Mouse (Mus musculus): ENCODE data around the gene Slc39a13. TPM values are rescaled to one million over a fixed set of nuclear protein-coding genes. Genes with fewer than 3 reads are reported as not detected.
"Not testable (repeated sequence)": the region's sequence is repeated elsewhere in the genome, so short reads cannot be mapped to it uniquely, and the experiment has no call there.

Slc39a13 gene
- polyA plus RNA-seq, 1 experiment from 2014 or later: 148 TPM

DNA sequence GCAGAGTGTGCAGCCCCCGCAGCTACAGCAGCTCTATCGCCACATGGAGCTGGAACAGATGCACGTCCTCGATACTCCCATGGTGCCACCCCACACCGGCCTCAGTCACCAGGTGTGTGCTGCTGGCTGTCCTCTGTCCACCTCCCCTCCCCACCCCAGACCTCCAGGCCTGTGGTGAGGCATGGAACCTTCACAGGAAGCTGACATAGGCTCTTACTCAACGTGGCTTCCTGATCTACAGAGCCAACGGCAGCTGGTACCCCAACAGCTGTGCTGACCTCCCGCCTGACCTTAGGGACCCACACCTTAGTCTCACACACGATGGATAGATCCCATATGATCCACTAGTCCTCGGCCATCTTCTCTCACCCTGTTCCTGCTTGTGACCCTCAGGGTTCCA is 43.1 kb upstream of the Slc39a13 start:
- CTCF ChIA-PET: interaction anchor here (2.1 to 2.7 kb wide), 3 partner anchors 10 to 52 kb away, joined by 7 to 8 read pairs (median 7); partner anchors contain the start of gene Slc39a13
- no peak for TF ChIP-seq CTCF (IDR thresholded peaks at IDR 0.05)
- POLR2A ChIA-PET: interaction anchor here (0.6 kb wide), 1 partner anchor 127 kb away, joined by 4 read pairs; no protein-coding TSS in a partner anchor

GRCm38 (mm10) chr2:91112491-91112890 is 42.3 kb upstream of the Slc39a13 start:
- H3K27me3 ChIP-seq: no peaks in the 10 kb centered on the region
- no peak for TF ChIP-seq CTCF (IDR thresholded peaks at IDR 0.05)
- CTCF ChIA-PET: interaction anchor here (2.1 kb wide), 1 partner anchor 42 kb away, joined by 7 read pairs; the partner anchor contains the start of gene Slc39a13
- POLR2A ChIA-PET: interaction anchor here (0.8 to 1.1 kb wide), 2 partner anchors 125 to 371 kb away, joined by 3 read pairs; no protein-coding TSS in a partner anchor
- DNase-seq (ENCODE audit: low read depth, low spot score): no peak
- in situ Hi-C loops (cut with MboI; ENCODE audit: low pct_unique_long_range_greater_than_20kb): loop anchor here (5.0 to 10.0 kb wide), 2 partner anchors 105 to 372 kb away; no protein-coding TSS in a partner anchor
- peak; percentile 67 for ATAC-seq

More for the DNA sequence above, 43.1 kb upstream of the Slc39a13 start:
- DNase-seq (ENCODE audit: low read depth, low spot score): no peak
- in situ Hi-C loops (cut with MboI; ENCODE audit: low pct_unique_long_range_greater_than_20kb): loop anchor here (5.0 to 10.0 kb wide), 2 partner anchors 104 to 371 kb away; no protein-coding TSS in a partner anchor
- H3K27me3 ChIP-seq: no peaks in the 10 kb centered on the region
- no peak for ATAC-seq

DNA sequence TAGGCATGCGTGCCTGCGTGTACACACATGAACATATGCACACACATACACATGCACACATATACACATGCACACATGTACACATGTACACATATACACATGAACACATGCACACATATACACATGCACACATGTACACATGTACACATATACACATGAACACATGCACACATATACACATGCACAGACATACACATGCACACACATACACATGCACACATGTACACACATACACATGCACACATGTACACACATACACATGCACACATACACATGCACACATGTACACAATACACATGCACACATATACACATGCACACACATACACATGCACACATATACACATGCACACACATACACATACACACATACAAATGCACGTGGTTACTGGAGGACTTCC is 41.6 kb upstream of the Slc39a13 start:
- ChIA-PET POLR2A (interaction anchor here (1.1 kb wide), 1 partner anchor 126 kb away, joined by 3 read pairs; no protein-coding TSS in a partner anchor), CTCF (interaction anchor here (1.0 to 2.1 kb wide), 2 partner anchors 12 to 41 kb away, joined by 3 to 7 read pairs; partner anchors contain the start of gene Slc39a13)
- in situ Hi-C loops (cut with MboI; ENCODE audit: low pct_unique_long_range_greater_than_20kb): loop anchor here (5.0 to 10.0 kb wide), 2 partner anchors 105 to 373 kb away; no protein-coding TSS in a partner anchor
- H3K27me3 ChIP-seq; DNase-seq (ENCODE audit: low read depth, low spot score); ATAC-seq: not testable (repeated sequence)

GRCm38 (mm10) chr2:91110429-91110828 is 40.2 kb upstream of the Slc39a13 start:
- no peak for DNase-seq (ENCODE audit: low read depth, low spot score)

DNA sequence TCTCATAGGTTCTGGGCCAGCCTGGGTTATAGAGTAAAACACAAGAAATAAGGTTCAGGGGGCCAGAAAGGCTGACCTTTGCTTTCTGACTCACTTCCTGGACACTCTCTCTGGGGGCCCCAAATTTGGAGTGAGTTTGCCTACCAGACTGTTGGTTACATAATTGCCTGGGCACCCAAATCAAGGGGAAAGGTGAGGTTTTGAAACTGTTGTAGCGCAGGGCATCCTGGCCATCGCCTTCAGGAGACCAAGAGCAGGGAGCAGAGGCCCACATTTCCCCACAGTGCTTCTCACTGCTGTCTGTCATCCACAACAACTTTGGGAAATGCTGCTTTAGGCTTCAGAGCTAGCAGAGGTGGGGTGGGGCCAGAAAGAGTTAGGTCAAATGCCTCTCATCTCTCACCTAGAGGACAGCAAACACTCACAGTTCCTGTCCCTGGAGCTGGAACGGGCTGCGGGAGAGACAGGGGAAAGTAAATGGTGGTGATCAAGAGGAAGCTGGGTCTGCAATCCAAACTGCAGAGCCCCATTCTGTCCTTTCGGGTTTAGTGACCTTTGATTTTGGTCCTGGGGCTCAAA is 39.7 kb upstream of the Slc39a13 start:
- in situ Hi-C loops (cut with MboI; ENCODE audit: low pct_unique_long_range_greater_than_20kb): loop anchor here (5.0 to 10.0 kb wide), 3 partner anchors 38 to 375 kb away; partner anchors contain the start of gene Slc39a13
- no peaks in the 10 kb centered on the region for H3K27me3 ChIP-seq
- ATAC-seq: no peak
- POLR2A ChIA-PET: no interaction called here
- CTCF ChIA-PET: interaction anchor here (1.1 kb wide), 1 partner anchor 40 kb away, joined by 3 read pairs; the partner anchor contains the start of gene Slc39a13
- DNase-seq (ENCODE audit: low read depth, low spot score): no peak
- TF ChIP-seq CTCF (IDR thresholded peaks at IDR 0.05): no peak

More at GRCm38 (mm10) chr2:91110429-91110828, 40.2 kb upstream of the Slc39a13 start:
- TF ChIP-seq CTCF (IDR thresholded peaks at IDR 0.05): no peak
- in situ Hi-C loops (cut with MboI; ENCODE audit: low pct_unique_long_range_greater_than_20kb): loop anchor here (5.0 to 10.0 kb wide), 2 partner anchors 107 to 374 kb away; no protein-coding TSS in a partner anchor
- ChIA-PET POLR2A (no interaction called here), CTCF (interaction anchor here (1.1 kb wide), 1 partner anchor 40 kb away, joined by 3 read pairs; the partner anchor contains the start of gene Slc39a13)
- no peaks in the 10 kb centered on the region for H3K27me3 ChIP-seq
- ATAC-seq: no peak

GRCm38 (mm10) chr2:91109241-91109640 is 39.0 kb upstream of the Slc39a13 start:
- no peak for ATAC-seq
- in situ Hi-C loops (cut with MboI; ENCODE audit: low pct_unique_long_range_greater_than_20kb): loop anchor here (5.0 kb wide), 1 partner anchor 37 kb away; the partner anchor contains the start of gene Slc39a13
- no peaks in the 10 kb centered on the region for H3K27me3 ChIP-seq
- DNase-seq (ENCODE audit: low read depth, low spot score): no peak
- CTCF ChIA-PET: interaction anchor here (1.2 to 1.6 kb wide), 2 partner anchors 39 to 43 kb away, joined by 5 to 7 read pairs; partner anchors contain the start of gene Slc39a13
- POLR2A ChIA-PET: no interaction called here
- TF ChIP-seq CTCF (IDR thresholded peaks at IDR 0.05): no peak

GRCm38 (mm10) chr2:91108156-91108555 is 37.9 kb upstream of the Slc39a13 start:
- CTCF ChIA-PET: interaction anchor here (0.9 to 1.6 kb wide), 3 partner anchors 24 to 42 kb away, joined by 3 to 7 read pairs (median 5); partner anchors contain the start of gene Slc39a13
- POLR2A ChIA-PET: interaction anchor here (0.7 to 1.1 kb wide), 2 partner anchors 38 to 58 kb away, joined by 3 to 4 read pairs; partner anchors contain the start of gene Slc39a13
- DNase-seq (ENCODE audit: low read depth, low spot score): no peak

GRCm38 (mm10) chr2:91101124-91101740 is 31.0 kb upstream of the Slc39a13 start:
- peak; percentile 96 for TF ChIP-seq CTCF (IDR thresholded peaks at IDR 0.05)
- no peaks in the 10 kb centered on the region for H3K27me3 ChIP-seq
- ChIA-PET CTCF (interaction anchor here (1.0 kb wide), 1 partner anchor 31 kb away, joined by 7 read pairs; the partner anchor contains the start of gene Slc39a13), POLR2A (no interaction called here)
- DNase-seq (ENCODE audit: low read depth, low spot score) (peak; percentile 42), ATAC-seq (peak; percentile 74)
- in situ Hi-C loops (cut with MboI; ENCODE audit: low pct_unique_long_range_greater_than_20kb): no loop called here

More at GRCm38 (mm10) chr2:91108156-91108555, 37.9 kb upstream of the Slc39a13 start:
- in situ Hi-C loops (cut with MboI; ENCODE audit: low pct_unique_long_range_greater_than_20kb): loop anchor here (5.0 kb wide), 1 partner anchor 36 kb away; the partner anchor contains the start of gene Slc39a13
- TF ChIP-seq CTCF (IDR thresholded peaks at IDR 0.05): no peak
- no peak for ATAC-seq
- no peaks in the 10 kb centered on the region for H3K27me3 ChIP-seq

GRCm38 (mm10) chr2:91098156-91098555 is 27.9 kb upstream of the Slc39a13 start:
- H3K27me3 ChIP-seq: no peaks in the 10 kb centered on the region
- CTCF ChIA-PET: interaction anchor here (1.0 to 1.2 kb wide), 2 partner anchors 20 to 27 kb away, joined by 3 to 4 read pairs; no protein-coding TSS in a partner anchor
- DNase-seq (ENCODE audit: low read depth, low spot score) (no peak), ATAC-seq (no peak)
- POLR2A ChIA-PET: interaction anchor here (0.7 kb wide), 1 partner anchor 11 kb away, joined by 3 read pairs; no protein-coding TSS in a partner anchor
- in situ Hi-C loops (cut with MboI; ENCODE audit: low pct_unique_long_range_greater_than_20kb): no loop called here
- no peak for TF ChIP-seq CTCF (IDR thresholded peaks at IDR 0.05)

GRCm38 (mm10) chr2:91097015-91097414 is 26.8 kb upstream of the Slc39a13 start:
- POLR2A ChIA-PET: no interaction called here
- ATAC-seq (no peak), DNase-seq (ENCODE audit: low read depth, low spot score) (no peak)
- in situ Hi-C loops (cut with MboI; ENCODE audit: low pct_unique_long_range_greater_than_20kb): no loop called here
- no peak for TF ChIP-seq CTCF (IDR thresholded peaks at IDR 0.05)
- no peaks in the 10 kb centered on the region for H3K27me3 ChIP-seq
- CTCF ChIA-PET: interaction anchor here (1.0 to 1.2 kb wide), 2 partner anchors 18 to 26 kb away, joined by 3 to 4 read pairs; no protein-coding TSS in a partner anchor

Data from Patski (cell line).